Mouse (Mus musculus): ENCODE data around the gene Grtp1. TPM values are rescaled to one million over a fixed set of nuclear protein-coding genes. Genes with fewer than 3 reads are reported as not detected.

The Grtp1 gene
- polyA plus RNA-seq, 1 experiment, result 3.5 TPM

- no peak overlapping the region for H3K4me3 ChIP-seq (ENCODE audit: insufficient read depth, poor library complexity, severe bottlenecking)
- H3ac ChIP-seq (ENCODE audit: control insufficient read depth, insufficient read length, low read depth), result no peak overlapping the region
- no peak for TF ChIP-seq USF1 (IDR thresholded peaks at IDR 0.05; ENCODE audit: low read depth)
- no peak for TF ChIP-seq MYOG (IDR thresholded peaks at IDR 0.05; ENCODE audit: control insufficient read depth, extremely low read depth, insufficient read length)
- no peak for TF ChIP-seq FOSL1 (IDR thresholded peaks at IDR 0.05; ENCODE audit: insufficient read depth, low read length, poor library complexity, severe bottlenecking)
- TF ChIP-seq CTCF (IDR thresholded peaks at IDR 0.05; ENCODE audit: control insufficient read depth, insufficient read depth, insufficient read length), result no peak
- TF ChIP-seq MYOD1 (IDR thresholded peaks at IDR 0.05; ENCODE audit: control insufficient read depth, insufficient read length, low read depth), result no peak
- TF ChIP-seq CEBPB (IDR thresholded peaks at IDR 0.05; ENCODE audit: low read depth), result no peak
- no peak for TF ChIP-seq MAX (IDR thresholded peaks at IDR 0.05)
- H3K27me3 ChIP-seq (ENCODE audit: control insufficient read depth, insufficient read depth, insufficient read length), result no peaks in the 10 kb centered on the region
- peaks cover 86% of the 10 kb centered on the region for H3K36me3 ChIP-seq (ENCODE audit: control insufficient read depth, insufficient read depth)
- no peaks in the 10 kb centered on the region for H3K79me3 ChIP-seq (ENCODE audit: low read depth)
- no peaks in the 10 kb centered on the region for H3K79me2 ChIP-seq (ENCODE audit: control insufficient read depth, insufficient read depth)
These were observed 26.1 kb downstream of the Grtp1 start for GRCm38 (mm10) chr8:13174305-13174704.

DNA sequence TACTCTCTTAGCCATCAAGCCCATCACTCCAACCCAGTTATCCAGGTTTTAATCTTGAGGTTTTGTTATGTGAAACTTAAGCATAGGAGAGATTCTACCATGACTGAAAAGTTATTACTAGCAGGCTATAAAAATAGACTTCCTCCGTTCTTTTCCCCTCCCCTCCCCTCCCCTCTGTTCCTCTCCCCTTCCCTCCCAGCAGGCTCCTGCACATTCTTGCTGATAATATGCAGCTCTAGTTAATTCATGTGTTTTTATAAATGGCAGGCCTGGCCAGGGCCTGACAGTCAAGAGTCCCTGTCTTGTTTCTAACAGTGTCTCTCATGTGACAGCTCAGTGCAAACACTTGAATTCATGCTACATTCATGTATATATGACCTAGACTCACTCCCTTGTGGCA is 29.9 kb downstream of the Grtp1 start:
- H3K79me2 ChIP-seq (ENCODE audit: control insufficient read depth, insufficient read depth), result peaks cover 28% of the 10 kb centered on the region
- no peaks in the 10 kb centered on the region for H3K27me3 ChIP-seq (ENCODE audit: control insufficient read depth, insufficient read depth, insufficient read length)
- peaks cover 96% of the 10 kb centered on the region for H3K36me3 ChIP-seq (ENCODE audit: control insufficient read depth, insufficient read depth)
- TF ChIP-seq CEBPB (IDR thresholded peaks at IDR 0.05; ENCODE audit: low read depth), result no peak
- H3ac ChIP-seq (ENCODE audit: control insufficient read depth, insufficient read length, low read depth), result no peak overlapping the region
- H3K79me3 ChIP-seq (ENCODE audit: low read depth), result peaks cover 19% of the 10 kb centered on the region
- no peak overlapping the region for H3K4me3 ChIP-seq (ENCODE audit: insufficient read depth, poor library complexity, severe bottlenecking)

DNA sequence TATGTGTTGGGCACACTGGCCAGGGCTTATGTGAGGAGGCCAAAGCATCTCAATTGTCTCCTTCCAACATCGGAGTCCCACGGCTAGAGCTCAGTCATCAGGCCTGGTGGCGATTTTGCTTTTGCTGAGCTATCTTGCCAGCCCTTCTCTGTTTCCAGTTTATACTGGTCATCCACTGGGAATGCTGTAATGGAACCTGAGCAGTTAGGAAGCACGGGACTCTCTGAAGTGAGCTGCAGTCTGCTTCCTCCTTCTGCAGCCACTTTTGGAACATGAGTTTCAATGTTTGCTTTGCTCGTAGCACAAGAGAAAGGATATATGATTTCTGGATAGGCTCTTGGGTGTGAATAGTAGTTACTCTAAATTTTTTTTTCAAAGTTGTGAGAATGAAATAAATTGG is 36.1 kb downstream of the Grtp1 start:
- Histone ChIP-seq H3ac (ENCODE audit: control insufficient read depth, insufficient read length, low read depth) (no peak overlapping the region), H3K36me3 (ENCODE audit: control insufficient read depth, insufficient read depth) (peaks cover 52% of the 10 kb centered on the region), H3K27me3 (ENCODE audit: control insufficient read depth, insufficient read depth, insufficient read length) (no peaks in the 10 kb centered on the region), H3K79me3 (ENCODE audit: low read depth) (peaks cover 80% of the 10 kb centered on the region), H3K79me2 (ENCODE audit: control insufficient read depth, insufficient read depth) (peaks cover 90% of the 10 kb centered on the region), H3K4me3 (ENCODE audit: insufficient read depth, poor library complexity, severe bottlenecking) (no peak overlapping the region)
- no peak for TF ChIP-seq CTCF (IDR thresholded peaks at IDR 0.05; ENCODE audit: control insufficient read depth, insufficient read depth, insufficient read length)
- no peak for TF ChIP-seq MYOD1 (IDR thresholded peaks at IDR 0.05; ENCODE audit: control insufficient read depth, insufficient read length, low read depth)
- TF ChIP-seq FOSL1 (IDR thresholded peaks at IDR 0.05; ENCODE audit: insufficient read depth, low read length, poor library complexity, severe bottlenecking), result no peak
- TF ChIP-seq USF1 (IDR thresholded peaks at IDR 0.05; ENCODE audit: low read depth), result no peak
- no peak for TF ChIP-seq MYOG (IDR thresholded peaks at IDR 0.05; ENCODE audit: control insufficient read depth, extremely low read depth, insufficient read length)
- TF ChIP-seq MAX (IDR thresholded peaks at IDR 0.05), result no peak

DNA sequence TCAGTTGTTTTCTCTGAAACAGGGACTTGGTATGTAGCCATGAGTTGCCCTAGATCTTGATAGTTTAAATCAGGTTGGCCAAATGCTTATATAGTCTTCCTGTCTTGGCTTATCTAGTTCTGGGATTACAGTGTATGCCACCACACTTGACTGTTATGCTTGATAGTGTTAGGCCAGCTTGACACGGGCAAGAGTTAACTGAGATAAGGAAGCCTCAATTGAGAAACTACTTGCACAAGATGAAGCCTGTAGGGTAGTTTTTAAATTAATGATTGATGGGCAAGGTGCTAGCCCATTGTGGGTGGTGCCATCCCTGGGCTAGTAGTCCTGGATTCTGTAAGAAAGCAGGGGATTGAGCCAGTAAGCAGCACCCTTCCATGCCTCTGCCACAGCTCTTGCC is 36.9 kb downstream of the Grtp1 start:
- Histone ChIP-seq H3K36me3 (ENCODE audit: control insufficient read depth, insufficient read depth) (peaks cover 46% of the 10 kb centered on the region), H3ac (ENCODE audit: control insufficient read depth, insufficient read length, low read depth) (no peak overlapping the region), H3K27me3 (ENCODE audit: control insufficient read depth, insufficient read depth, insufficient read length) (no peaks in the 10 kb centered on the region), H3K79me3 (ENCODE audit: low read depth) (peaks cover 82% of the 10 kb centered on the region), H3K4me3 (ENCODE audit: insufficient read depth, poor library complexity, severe bottlenecking) (no peak overlapping the region), H3K79me2 (ENCODE audit: control insufficient read depth, insufficient read depth) (peaks cover 92% of the 10 kb centered on the region)
- no peak for TF ChIP-seq USF1 (IDR thresholded peaks at IDR 0.05; ENCODE audit: low read depth)

GRCm38 (mm10) chr8:13162098-13162497 is 38.3 kb downstream of the Grtp1 start:
- peaks cover 74% of the 10 kb centered on the region for H3K79me3 ChIP-seq (ENCODE audit: low read depth)
- no peaks in the 10 kb centered on the region for H3K27me3 ChIP-seq (ENCODE audit: control insufficient read depth, insufficient read depth, insufficient read length)
- peaks cover 31% of the 10 kb centered on the region for H3K36me3 ChIP-seq (ENCODE audit: control insufficient read depth, insufficient read depth)
- no peak overlapping the region for H3ac ChIP-seq (ENCODE audit: control insufficient read depth, insufficient read length, low read depth)
- TF ChIP-seq MYOD1 (IDR thresholded peaks at IDR 0.05; ENCODE audit: control insufficient read depth, insufficient read length, low read depth) (no peak), MYOG (IDR thresholded peaks at IDR 0.05; ENCODE audit: control insufficient read depth, extremely low read depth, insufficient read length) (no peak), CEBPB (IDR thresholded peaks at IDR 0.05; ENCODE audit: low read depth) (no peak), FOSL1 (IDR thresholded peaks at IDR 0.05; ENCODE audit: insufficient read depth, low read length, poor library complexity, severe bottlenecking) (no peak), CTCF (IDR thresholded peaks at IDR 0.05; ENCODE audit: control insufficient read depth, insufficient read depth, insufficient read length) (no peak), USF1 (IDR thresholded peaks at IDR 0.05; ENCODE audit: low read depth) (no peak), MAX (IDR thresholded peaks at IDR 0.05) (no peak)
- no peak overlapping the region for H3K4me3 ChIP-seq (ENCODE audit: insufficient read depth, poor library complexity, severe bottlenecking)
- peaks cover 80% of the 10 kb centered on the region for H3K79me2 ChIP-seq (ENCODE audit: control insufficient read depth, insufficient read depth)

GRCm38 (mm10) chr8:13160691-13161090 is 39.7 kb downstream of the Grtp1 start:
- Histone ChIP-seq H3K27me3 (ENCODE audit: control insufficient read depth, insufficient read depth, insufficient read length) (no peaks in the 10 kb centered on the region), H3K79me3 (ENCODE audit: low read depth) (peaks cover 65% of the 10 kb centered on the region), H3ac (ENCODE audit: control insufficient read depth, insufficient read length, low read depth) (peak overlapping the region; percentile 7), H3K79me2 (ENCODE audit: control insufficient read depth, insufficient read depth) (peaks cover 66% of the 10 kb centered on the region), H3K4me3 (ENCODE audit: insufficient read depth, poor library complexity, severe bottlenecking) (peak overlapping the region; percentile 91), H3K36me3 (ENCODE audit: control insufficient read depth, insufficient read depth) (peaks cover 17% of the 10 kb centered on the region)
- no peak for TF ChIP-seq MYOD1 (IDR thresholded peaks at IDR 0.05; ENCODE audit: control insufficient read depth, insufficient read length, low read depth)
- TF ChIP-seq USF1 (IDR thresholded peaks at IDR 0.05; ENCODE audit: low read depth), result no peak
- TF ChIP-seq MYOG (IDR thresholded peaks at IDR 0.05; ENCODE audit: control insufficient read depth, extremely low read depth, insufficient read length), result no peak
- TF ChIP-seq FOSL1 (IDR thresholded peaks at IDR 0.05; ENCODE audit: insufficient read depth, low read length, poor library complexity, severe bottlenecking), result no peak
- no peak for TF ChIP-seq CEBPB (IDR thresholded peaks at IDR 0.05; ENCODE audit: low read depth)
- TF ChIP-seq MAX (IDR thresholded peaks at IDR 0.05), result no peak

All from C2C12 (cell line).